Mouse (Mus musculus): ENCODE data around the gene Tldc1. TPM values are rescaled to one million over a fixed set of nuclear protein-coding genes. Genes with fewer than 3 reads are reported as not detected.

The Tldc1 gene
- total and polyA plus RNA-seq, 3 experiments = 6.6 to 10.7 (median 8.4) TPM

- H3K9me3 ChIP-seq (replicated peaks) = no peaks in the 10 kb centered on the region
- DNase-seq (ENCODE audit: low spot score) = no peak
- peaks cover 9% of the 10 kb centered on the region for H3K36me3 ChIP-seq (replicated peaks)
- no peak for ATAC-seq (ENCODE audit: extremely low read depth, insufficient number of reproducible peaks, low FRiP score, poor library complexity, severe bottlenecking)
- H3K27me3 ChIP-seq (ENCODE audit: insufficient read depth, low read length) = peaks cover 15% of the 10 kb centered on the region; the same call in 1 of the 2 replicates
- no peaks in the 10 kb centered on the region for H3K4me1 ChIP-seq (ENCODE audit: insufficient read depth, low read depth, low read length)
- no peak overlapping the region for H3K4me3 ChIP-seq (ENCODE audit: low read depth, low read length)
- no peak for TF ChIP-seq POLR2AphosphoS5 (IDR thresholded peaks at IDR 0.05; ENCODE audit: insufficient replicate concordance, low read depth, low read length)
Measured at GRCm38 (mm10) chr8:119755238-119756146, 22.7 kb downstream of the Tldc1 start.

- TF ChIP-seq POLR2AphosphoS5 (IDR thresholded peaks at IDR 0.05; ENCODE audit: insufficient replicate concordance, low read depth, low read length) = no peak
- TF ChIP-seq GATA1 (IDR thresholded peaks at IDR 0.05; ENCODE audit: borderline replicate concordance, low read length) = no peak
- no peak for TF ChIP-seq TAL1 (conservative IDR thresholded peaks at IDR 0.05; ENCODE audit: low read depth, low read length)
- TF ChIP-seq GATA2 (IDR thresholded peaks at IDR 0.05; ENCODE audit: borderline replicate concordance, low read depth, low read length) = no peak
- no peak for TF ChIP-seq CTCF (IDR thresholded peaks at IDR 0.05; ENCODE audit: low read depth, low read length)
- no peaks in the 10 kb centered on the region for H3K4me1 ChIP-seq (ENCODE audit: insufficient read depth, low read depth, low read length)
- peaks cover 20% of the 10 kb centered on the region; the same call in 1 of the 2 replicates for H3K27me3 ChIP-seq (ENCODE audit: insufficient read depth, low read length)
- no peaks in the 10 kb centered on the region for H3K36me3 ChIP-seq (replicated peaks)
- DNase-seq (ENCODE audit: low spot score) = no peak
- no peak for ATAC-seq (ENCODE audit: extremely low read depth, insufficient number of reproducible peaks, low FRiP score, poor library complexity, severe bottlenecking)
- H3K4me3 ChIP-seq (ENCODE audit: low read depth, low read length) = no peak overlapping the region
- no peaks in the 10 kb centered on the region for H3K9me3 ChIP-seq (replicated peaks)
Measured at GRCm38 (mm10) chr8:119744604-119745003, 33.6 kb downstream of the Tldc1 start.

- Histone ChIP-seq H3K9me3 (replicated peaks) (no peaks in the 10 kb centered on the region), H3K36me3 (replicated peaks) (no peaks in the 10 kb centered on the region), H3K4me1 (ENCODE audit: insufficient read depth, low read depth, low read length) (no peaks in the 10 kb centered on the region), H3K27me3 (ENCODE audit: insufficient read depth, low read length) (peaks cover 11% of the 10 kb centered on the region; the same call in 1 of the 2 replicates), H3K4me3 (ENCODE audit: low read depth, low read length) (no peak overlapping the region)
- DNase-seq (ENCODE audit: low spot score) (peak; percentile 35), ATAC-seq (ENCODE audit: extremely low read depth, insufficient number of reproducible peaks, low FRiP score, poor library complexity, severe bottlenecking) (peak; percentile 38; the same call in 1 of the 2 replicates)
- TF ChIP-seq POLR2AphosphoS5 (IDR thresholded peaks at IDR 0.05; ENCODE audit: insufficient replicate concordance, low read depth, low read length) = no peak
- peak; percentile 30; the same call in 1 of the 2 replicates for TF ChIP-seq CTCF (IDR thresholded peaks at IDR 0.05; ENCODE audit: low read depth, low read length)
Measured at GRCm38 (mm10) chr8:119743291-119744026, 34.8 kb downstream of the Tldc1 start.

- DNase-seq (ENCODE audit: low spot score) (no peak), ATAC-seq (ENCODE audit: extremely low read depth, insufficient number of reproducible peaks, low FRiP score, poor library complexity, severe bottlenecking) (no peak)
- Histone ChIP-seq H3K4me1 (ENCODE audit: insufficient read depth, low read depth, low read length) (no peaks in the 10 kb centered on the region), H3K4me3 (ENCODE audit: low read depth, low read length) (no peak overlapping the region), H3K27me3 (ENCODE audit: insufficient read depth, low read length) (0 out of 2 replicates have a peak, but pooled peaks cover 8% of the 10 kb centered on the region), H3K36me3 (replicated peaks) (no peaks in the 10 kb centered on the region), H3K9me3 (replicated peaks) (no peaks in the 10 kb centered on the region)
- TF ChIP-seq CTCF (IDR thresholded peaks at IDR 0.05; ENCODE audit: low read depth, low read length) (no peak), GATA2 (IDR thresholded peaks at IDR 0.05; ENCODE audit: borderline replicate concordance, low read depth, low read length) (no peak), GATA1 (IDR thresholded peaks at IDR 0.05; ENCODE audit: borderline replicate concordance, low read length) (no peak), POLR2AphosphoS5 (IDR thresholded peaks at IDR 0.05; ENCODE audit: insufficient replicate concordance, low read depth, low read length) (no peak), TAL1 (conservative IDR thresholded peaks at IDR 0.05; ENCODE audit: low read depth, low read length) (no peak)
Measured at GRCm38 (mm10) chr8:119742409-119742808, 35.8 kb downstream of the Tldc1 start.

GRCm38 (mm10) chr8:119740634-119741033 is 37.6 kb downstream of the Tldc1 start:
- Histone ChIP-seq H3K9me3 (replicated peaks) (no peaks in the 10 kb centered on the region), H3K36me3 (replicated peaks) (no peaks in the 10 kb centered on the region)
- no peak for ATAC-seq (ENCODE audit: extremely low read depth, insufficient number of reproducible peaks, low FRiP score, poor library complexity, severe bottlenecking)

More at GRCm38 (mm10) chr8:119740634-119741033, 37.6 kb downstream of the Tldc1 start:
- TF ChIP-seq POLR2AphosphoS5 (IDR thresholded peaks at IDR 0.05; ENCODE audit: insufficient replicate concordance, low read depth, low read length) (no peak), GATA2 (IDR thresholded peaks at IDR 0.05; ENCODE audit: borderline replicate concordance, low read depth, low read length) (no peak), CTCF (IDR thresholded peaks at IDR 0.05; ENCODE audit: low read depth, low read length) (no peak), GATA1 (IDR thresholded peaks at IDR 0.05; ENCODE audit: borderline replicate concordance, low read length) (no peak), TAL1 (conservative IDR thresholded peaks at IDR 0.05; ENCODE audit: low read depth, low read length) (no peak)
- 0 out of 2 replicates have a peak, but pooled peaks cover 5% of the 10 kb centered on the region for H3K27me3 ChIP-seq (ENCODE audit: insufficient read depth, low read length)
- DNase-seq (ENCODE audit: low spot score) = no peak
- H3K4me1 ChIP-seq (ENCODE audit: insufficient read depth, low read depth, low read length) = no peaks in the 10 kb centered on the region
- no peak overlapping the region for H3K4me3 ChIP-seq (ENCODE audit: low read depth, low read length)

All from G1E (cell line).